Comparison of ENCODE assay signal across 8 mouse cellular contexts in the genomic region with DNA sequence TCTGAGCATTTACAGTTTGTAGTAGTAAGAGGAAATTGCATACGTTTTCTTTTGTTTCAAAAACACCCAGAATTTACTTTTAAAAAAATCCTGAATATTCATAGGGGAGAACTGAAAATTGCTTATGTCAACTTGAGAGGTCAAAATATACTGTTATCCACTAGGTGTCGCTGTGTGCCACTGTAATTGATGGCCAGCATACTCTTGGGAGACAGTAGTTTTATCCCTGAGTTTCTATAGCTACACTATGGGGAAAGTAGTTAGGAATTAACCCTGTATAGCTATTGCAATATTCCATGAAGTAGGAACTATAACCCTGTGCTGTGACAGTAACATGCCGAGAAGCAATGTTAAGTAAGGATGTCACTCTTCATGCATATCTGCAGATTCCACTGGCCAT. TPM values are rescaled to one million over a fixed set of nuclear protein-coding genes. Genes with fewer than 3 reads are reported as not detected.
A peak's percentile ranks its signal among the peaks of the same experiment; 100 is the strongest.
DNase-seq lines count a peak whose midpoint lies in the region; ATAC-seq and TF ChIP-seq lines count a peak whose summit lies in the region.

No protein-coding gene starts in this region.

- TF ChIP-seq CTCF in Patski (IDR thresholded peaks at IDR 0.05) = peak; percentile 61
- peak; percentile 79 for TF ChIP-seq CTCF in midbrain, postnatal 0 days (IDR thresholded peaks at IDR 0.05)

- H3K9ac ChIP-seq in intestine, embryonic 14.5 days (ENCODE audit: low read length) = no peak overlapping the region
- H3K9ac ChIP-seq in intestine, embryonic 15.5 days = no peak overlapping the region
- H3K9ac ChIP-seq in midbrain, postnatal 0 days (replicated peaks; ENCODE audit: low read length, poor library complexity, severe bottlenecking) = no peak overlapping the region

- DNase-seq in intestine, embryonic 14.5 days (ENCODE audit: low spot score) = peak; percentile 66
- peak; percentile 55 for DNase-seq in CD4-positive helper T cell, adult 2 months (ENCODE audit: low read depth, low spot score)
- DNase-seq in Patski (ENCODE audit: low read depth, low spot score) = no peak
- peak; percentile 87 for DNase-seq in embryo, embryonic 10 days (ENCODE audit: low spot score)
- peak; percentile 27 to 36 for DNase-seq in kidney, postnatal 4 days
- peak; percentile 70 for DNase-seq in midbrain, postnatal 0 days (ENCODE audit: low spot score)
- peak; percentile 4 for DNase-seq in yolk sac, embryonic 10.5 days (ENCODE audit: low spot score)

- H3K9me3 ChIP-seq in intestine, embryonic 14.5 days (ENCODE audit: control insufficient read depth, low read length) = no peaks in the 10 kb centered on the region
- H3K9me3 ChIP-seq in intestine, embryonic 15.5 days = no peaks in the 10 kb centered on the region
- no peaks in the 10 kb centered on the region for H3K9me3 ChIP-seq in midbrain, postnatal 0 days (ENCODE audit: low read length)

- CTCF ChIA-PET in Patski (lab: Charles Lee) = interaction anchor here (0.8 to 3.0 kb wide), 16 partner anchors 11 to 394 kb away, joined by 3 to 22 read pairs (median 5); no protein-coding TSS in a partner anchor

- H3K27me3 ChIP-seq in intestine, embryonic 14.5 days (replicated peaks; ENCODE audit: control insufficient read depth, insufficient read depth, low read length) = no peaks in the 10 kb centered on the region
- H3K27me3 ChIP-seq in intestine, embryonic 15.5 days (replicated peaks) = no peaks in the 10 kb centered on the region
- H3K27me3 ChIP-seq in Patski = no peaks in the 10 kb centered on the region
- no peaks in the 10 kb centered on the region for H3K27me3 ChIP-seq in midbrain, postnatal 0 days (ENCODE audit: insufficient read depth, low read length)

- ATAC-seq in intestine, embryonic 14.5 days (replicated peaks; ENCODE audit: low FRiP score, low TSS enrichment, low read depth) = no peak
- ATAC-seq in intestine, embryonic 15.5 days = no peak
- ATAC-seq in Patski = peak; percentile 79
- ATAC-seq in midbrain, postnatal 0 days (ENCODE audit: low FRiP score) = no peak

- no peaks in the 10 kb centered on the region for H3K4me1 ChIP-seq in intestine, embryonic 14.5 days (replicated peaks; ENCODE audit: control insufficient read depth, insufficient read depth, low read length)
- H3K4me1 ChIP-seq in intestine, embryonic 15.5 days (replicated peaks) = no peaks in the 10 kb centered on the region
- no peaks in the 10 kb centered on the region for H3K4me1 ChIP-seq in midbrain, postnatal 0 days (ENCODE audit: insufficient read depth, low read length)

- H3K4me2 ChIP-seq in intestine, embryonic 14.5 days (ENCODE audit: low read length) = no peak overlapping the region
- H3K4me2 ChIP-seq in intestine, embryonic 15.5 days (replicated peaks) = no peak overlapping the region
- no peak overlapping the region for H3K4me2 ChIP-seq in midbrain, postnatal 0 days (ENCODE audit: low read depth, low read length, poor library complexity, severe bottlenecking)

- in situ Hi-C loops in Patski (cut with MboI; ENCODE audit: low pct_unique_long_range_greater_than_20kb) = no loop called here

- no peak overlapping the region for H3K4me3 ChIP-seq in intestine, embryonic 14.5 days (ENCODE audit: low read depth, low read length)
- no peak overlapping the region for H3K4me3 ChIP-seq in intestine, embryonic 15.5 days (replicated peaks)
- no peak overlapping the region for H3K4me3 ChIP-seq in midbrain, postnatal 0 days (ENCODE audit: low read depth, low read length)

- WGBS in intestine, embryonic 14.5 days = 30% methylated on average over 3 of the region's 3 CpGs
- WGBS in intestine, embryonic 15.5 days = 28% methylated on average over 3 of the region's 3 CpGs
- 32% methylated on average over 3 of the region's 3 CpGs for WGBS in midbrain, postnatal 0 days

- POLR2A ChIA-PET in Patski (lab: Charles Lee) = no interaction called here

- H3K36me3 ChIP-seq in intestine, embryonic 14.5 days (ENCODE audit: control insufficient read depth, insufficient read depth, low read length) = no peaks in the 10 kb centered on the region
- H3K36me3 ChIP-seq in intestine, embryonic 15.5 days = no peaks in the 10 kb centered on the region
- no peaks in the 10 kb centered on the region for H3K36me3 ChIP-seq in midbrain, postnatal 0 days (ENCODE audit: insufficient read depth, low read length)

- no peak overlapping the region for H3K27ac ChIP-seq in intestine, embryonic 14.5 days (ENCODE audit: low read depth)
- H3K27ac ChIP-seq in intestine, embryonic 15.5 days = no peak overlapping the region
- no peak overlapping the region for H3K27ac ChIP-seq in midbrain, postnatal 0 days (ENCODE audit: low read depth, low read length)

RNA-seq across cellular contexts. Expression of a gene that starts 20.5 kb away (rescaled TPM):
- polyA plus RNA-seq in intestine, embryonic 14.5 days (2014; fragmentation: Nextera tagmentation; extraction: Ambion mirVana) = not detected in 2 replicates
- not detected in 2 replicates for polyA plus RNA-seq in intestine, embryonic 15.5 days (2015; fragmentation: Nextera tagmentation; extraction: Ambion mirVana)
- not detected for polyA plus RNA-seq in Patski (2021)
- 0.71 TPM in 1 of 2 replicates, not detected in the other for total RNA-seq in midbrain, postnatal 0 days (2014; rRNA removed)
- 0.65 and 0.95 TPM in 2 replicates for polyA plus RNA-seq in midbrain, postnatal 0 days (2015; fragmentation: Nextera tagmentation; extraction: Ambion mirVana)

RNA-seq across cellular contexts. Expression of a gene that starts 51.4 kb away (rescaled TPM):
- 0.56 TPM in 1 of 2 replicates, not detected in the other for polyA plus RNA-seq in intestine, embryonic 14.5 days (2014; fragmentation: Nextera tagmentation; extraction: Ambion mirVana)
- polyA plus RNA-seq in intestine, embryonic 15.5 days (2015; fragmentation: Nextera tagmentation; extraction: Ambion mirVana) = 0.44 and 0.90 TPM in 2 replicates
- polyA plus RNA-seq in Patski (2021) = not detected
- not detected in 2 replicates for total RNA-seq in midbrain, postnatal 0 days (2014; rRNA removed)
- not detected in 2 replicates for polyA plus RNA-seq in midbrain, postnatal 0 days (2015; fragmentation: Nextera tagmentation; extraction: Ambion mirVana)
